Mouse (Mus musculus) forebrain, embryonic 15.5 days (tissue): ENCODE results near the gene Gzma. TPM values are rescaled to one million over a fixed set of nuclear protein-coding genes. Genes with fewer than 3 reads are reported as not detected.
A peak's percentile ranks its signal among the peaks of the same experiment; 100 is the strongest.

Experiments
- ATAC-seq: fragments of 200-750 bp; cut with Nextera tagmentation; replicated peaks from 2 replicates; pipeline ENCODE4 v1.8.0; 2017; ENCODE audit warnings: mild to moderate bottlenecking, moderate TSS enrichment, moderate library complexity
- H3K27ac ChIP-seq: fragments of 300-500 bp; sonication (generic); replicated peaks from 2 replicates; pipeline ENCODE4 v1.5.1; 2015; ENCODE audit warnings: mild to moderate bottlenecking, inconsistent platforms
- H3K27me3 ChIP-seq: fragments of 300-500 bp; sonication (generic); 2 replicates; pipeline ENCODE4 v1.6.1; 2015; ENCODE audit warnings: inconsistent platforms
- H3K36me3 ChIP-seq: fragments of 300-500 bp; sonication (generic); 2 replicates; pipeline ENCODE4 v1.6.1; 2015; ENCODE audit warnings: mild to moderate bottlenecking, inconsistent platforms
- H3K4me1 ChIP-seq: fragments of 300-500 bp; sonication (generic); 2 replicates; pipeline ENCODE4 v1.6.1; 2015; ENCODE audit warnings: inconsistent platforms
- H3K4me2 ChIP-seq: fragments of 300-500 bp; sonication (generic); replicated peaks from 2 replicates; pipeline ENCODE4 v1.6.1; 2015; ENCODE audit warnings: mild to moderate bottlenecking, inconsistent platforms
- H3K4me3 ChIP-seq: fragments of 300-500 bp; sonication (generic); 2 replicates; pipeline ENCODE4 v1.5.1; 2015; ENCODE audit warnings: mild to moderate bottlenecking, inconsistent platforms
- H3K9ac ChIP-seq: fragments of 300-500 bp; sonication (generic); replicated peaks from 2 replicates; pipeline ENCODE4 v1.6.1; 2015; ENCODE audit warnings: mild to moderate bottlenecking, inconsistent platforms
- H3K9me3 ChIP-seq: fragments of 300-500 bp; sonication (generic); 2 replicates; pipeline ENCODE4 v1.6.1; 2016; ENCODE audit warnings: inconsistent platforms
- WGBS: fragments of 180-500 bp; shearing (Covaris S2); methylation state at CpG from one replicate; pipeline ENCODE4 v1.1.7; 2015; ENCODE audit warnings: mixed read lengths; 5-methylcytosine and 5-hydroxymethylcytosine counted together
- polyA plus RNA-seq: library from polyadenylated mRNA; unstranded; fragments of >200 nt; fragmentation: Nextera tagmentation; extraction: Ambion mirVana; gene quantifications from 2 replicates; pipeline ENCODE4 v1.2.1, GENCODE M21; 2015

Gene Gzma
- polyA plus RNA-seq, 1 experiment from 2014 or later, result not detected

GRCm38 (mm10) chr13:113087226-113088017 lies 13.4 kb downstream of the Gzma start:
- ATAC-seq, result no peak
- Histone ChIP-seq H3K27me3 (no peaks in the 10 kb centered on the region), H3K4me2 (no peak overlapping the region), H3K27ac (no peak overlapping the region), H3K9ac (no peak overlapping the region), H3K9me3 (no peaks in the 10 kb centered on the region), H3K36me3 (no peaks in the 10 kb centered on the region), H3K4me3 (no peak overlapping the region), H3K4me1 (no peaks in the 10 kb centered on the region)
- 86% methylated on average over 13 of the region's 13 CpGs for WGBS

DNA sequence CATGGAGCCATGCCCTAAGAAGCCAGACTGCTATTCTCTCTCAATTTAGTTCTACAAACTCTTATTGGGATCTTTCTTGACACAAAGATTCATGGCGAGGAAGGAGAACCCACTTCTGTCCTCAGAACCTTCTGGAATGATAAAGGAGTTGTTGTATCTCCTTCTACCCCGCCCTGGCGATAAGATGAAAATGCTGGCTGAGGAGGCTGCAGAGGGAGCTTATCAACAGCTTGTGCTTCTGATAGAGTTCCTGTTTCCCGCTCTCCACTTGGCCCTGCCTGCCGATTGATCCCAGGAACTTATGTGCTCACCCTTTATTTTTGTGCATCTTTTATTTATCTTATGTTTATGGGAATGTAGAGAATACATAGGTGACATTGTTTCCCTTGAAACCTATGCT lies 16.0 kb downstream of the Gzma start:
- no peaks in the 10 kb centered on the region for H3K9me3 ChIP-seq
- H3K27me3 ChIP-seq, result no peaks in the 10 kb centered on the region
- no peak for ATAC-seq
- H3K4me1 ChIP-seq, result no peaks in the 10 kb centered on the region
- H3K4me2 ChIP-seq, result no peak overlapping the region
- no peak overlapping the region for H3K4me3 ChIP-seq
- no peak overlapping the region for H3K27ac ChIP-seq
- no peak overlapping the region for H3K9ac ChIP-seq
- WGBS, result 81% methylated on average over 5 of the region's 5 CpGs
- no peaks in the 10 kb centered on the region for H3K36me3 ChIP-seq

DNA sequence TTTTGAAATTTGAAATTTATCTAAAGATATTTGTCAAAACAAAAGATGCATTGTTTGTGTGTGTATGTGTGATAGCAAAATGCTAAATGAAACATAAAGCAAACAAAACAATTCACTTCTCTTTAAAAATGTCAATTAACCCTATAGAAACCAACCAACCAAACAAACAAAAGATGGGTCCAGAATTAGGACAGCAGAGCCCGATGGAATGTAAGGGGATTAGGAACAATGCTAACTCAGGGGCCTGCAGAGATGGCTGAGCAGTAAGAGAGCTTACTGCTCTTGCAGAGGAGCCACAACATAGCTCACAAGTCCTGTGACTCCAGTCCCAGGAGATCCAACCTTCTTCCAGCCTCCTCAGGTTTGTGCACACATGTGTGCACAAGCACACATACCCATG lies 18.7 kb downstream of the Gzma start:
- no peaks in the 10 kb centered on the region for H3K9me3 ChIP-seq
- H3K4me3 ChIP-seq, result no peak overlapping the region
- no peaks in the 10 kb centered on the region for H3K36me3 ChIP-seq
- no peak overlapping the region for H3K4me2 ChIP-seq
- no peaks in the 10 kb centered on the region for H3K4me1 ChIP-seq
- H3K27ac ChIP-seq, result no peak overlapping the region
- ATAC-seq, result no peak
- 4% methylated on average over 1 of the region's 1 CpGs for whole genome bisulfite sequencing
- no peaks in the 10 kb centered on the region for H3K27me3 ChIP-seq
- H3K9ac ChIP-seq, result no peak overlapping the region

- Histone ChIP-seq H3K27me3 (no peaks in the 10 kb centered on the region), H3K4me2 (no peak overlapping the region), H3K36me3 (no peaks in the 10 kb centered on the region), H3K4me3 (no peak overlapping the region), H3K9me3 (no peaks in the 10 kb centered on the region), H3K27ac (no peak overlapping the region), H3K4me1 (no peaks in the 10 kb centered on the region), H3K9ac (no peak overlapping the region)
- WGBS, result 71% methylated on average over 9 of the region's 9 CpGs
- no peak for ATAC-seq
Observed at GRCm38 (mm10) chr13:113079021-113079420, 21.8 kb downstream of the Gzma start.

DNA sequence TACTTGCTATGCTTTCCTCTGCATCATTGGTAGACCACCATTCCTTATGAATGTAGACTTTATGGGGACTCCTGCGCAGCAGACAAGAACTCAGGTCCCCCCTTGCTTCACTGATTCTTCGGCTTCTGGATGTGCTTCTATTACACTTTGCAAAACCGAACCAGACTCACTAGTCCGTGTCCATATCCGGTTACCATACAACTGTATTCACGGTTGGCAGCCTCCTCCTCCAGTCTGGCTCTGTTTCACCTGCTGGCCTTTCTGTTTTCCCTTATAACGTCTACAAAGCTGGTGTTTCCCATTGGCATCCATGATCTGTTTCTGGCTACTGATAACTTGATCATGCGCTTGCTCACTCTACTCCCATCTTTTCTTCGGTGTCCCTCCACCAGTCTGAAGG lies 36.2 kb downstream of the Gzma start:
- 90% methylated on average over 9 of the region's 9 CpGs for WGBS
- Histone ChIP-seq H3K27me3 (no peaks in the 10 kb centered on the region), H3K4me1 (no peaks in the 10 kb centered on the region), H3K9me3 (no peaks in the 10 kb centered on the region), H3K36me3 (no peaks in the 10 kb centered on the region), H3K4me2 (no peak overlapping the region), H3K4me3 (no peak overlapping the region), H3K27ac (no peak overlapping the region), H3K9ac (no peak overlapping the region)
- ATAC-seq, result no peak

DNA sequence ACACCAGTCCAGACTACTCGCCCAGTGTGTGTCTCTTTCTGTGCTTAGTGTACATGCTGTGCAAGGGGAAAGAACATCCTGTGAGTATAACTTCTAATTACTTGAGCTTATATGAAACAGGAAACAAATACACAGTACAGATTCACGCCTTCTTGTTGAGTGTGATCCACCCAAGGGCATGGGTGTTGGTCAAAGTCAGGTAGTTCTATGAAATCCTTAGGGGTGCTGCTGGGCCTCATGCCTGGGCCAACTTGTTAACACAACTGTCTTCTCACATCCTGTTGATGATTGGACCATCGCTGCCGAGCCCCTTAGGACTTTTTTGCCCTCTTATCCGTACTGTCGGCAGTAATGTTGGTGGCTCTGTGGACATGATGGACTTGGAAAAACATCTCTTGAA lies 39.0 kb downstream of the Gzma start:
- Histone ChIP-seq H3K27ac (no peak overlapping the region), H3K4me2 (no peak overlapping the region), H3K9me3 (no peaks in the 10 kb centered on the region), H3K4me3 (no peak overlapping the region), H3K4me1 (no peaks in the 10 kb centered on the region), H3K36me3 (no peaks in the 10 kb centered on the region), H3K27me3 (no peaks in the 10 kb centered on the region), H3K9ac (no peak overlapping the region)
- ATAC-seq, result no peak
- 93% methylated on average over 6 of the region's 6 CpGs for WGBS

GRCm38 (mm10) chr13:113055826-113056225 lies 45.0 kb downstream of the Gzma start:
- no peak for ATAC-seq
- WGBS, result 50% methylated on average over 8 of the region's 8 CpGs
- Histone ChIP-seq H3K4me3 (no peak overlapping the region), H3K9me3 (no peaks in the 10 kb centered on the region), H3K36me3 (no peaks in the 10 kb centered on the region), H3K4me1 (no peaks in the 10 kb centered on the region), H3K9ac (no peak overlapping the region), H3K27ac (no peak overlapping the region), H3K27me3 (no peaks in the 10 kb centered on the region), H3K4me2 (no peak overlapping the region)

DNA sequence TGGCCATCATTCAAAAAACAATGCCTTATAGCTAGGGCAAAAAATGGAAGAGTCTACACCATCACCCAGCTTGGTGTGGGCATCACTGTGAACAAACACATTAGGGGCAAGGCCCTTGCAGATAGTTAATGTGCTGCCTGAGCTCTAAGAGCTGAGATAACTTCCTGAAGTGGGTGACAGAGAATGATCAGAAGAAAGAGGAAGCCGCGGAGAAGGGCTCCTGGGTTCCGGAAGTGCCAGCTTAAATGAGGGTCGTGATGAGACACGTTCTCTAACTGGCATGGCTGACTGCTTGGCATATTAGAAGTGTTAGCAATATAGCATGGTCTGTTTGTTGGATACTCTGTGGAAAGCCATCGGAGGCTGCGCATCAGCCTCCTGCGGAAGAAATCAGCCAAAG lies 46.6 kb downstream of the Gzma start:
- no peak overlapping the region for H3K4me3 ChIP-seq
- H3K4me1 ChIP-seq, result no peaks in the 10 kb centered on the region
- H3K27ac ChIP-seq, result no peak overlapping the region
- H3K36me3 ChIP-seq, result no peaks in the 10 kb centered on the region
- no peaks in the 10 kb centered on the region for H3K9me3 ChIP-seq
- H3K27me3 ChIP-seq, result no peaks in the 10 kb centered on the region
- 92% methylated on average over 8 of the region's 8 CpGs for WGBS
- no peak overlapping the region for H3K9ac ChIP-seq
- no peak overlapping the region for H3K4me2 ChIP-seq
- no peak for ATAC-seq

- H3K27me3 ChIP-seq, result no peaks in the 10 kb centered on the region
- no peak overlapping the region for H3K4me2 ChIP-seq
- 0 out of 2 replicates have a peak, but pooled peaks cover 12% of the 10 kb centered on the region for H3K4me1 ChIP-seq
- H3K36me3 ChIP-seq, result no peaks in the 10 kb centered on the region
- no peaks in the 10 kb centered on the region for H3K9me3 ChIP-seq
- no peak for ATAC-seq
- H3K4me3 ChIP-seq, result no peak overlapping the region
- no peak overlapping the region for H3K9ac ChIP-seq
- WGBS, result 76% methylated on average over 3 of the region's 3 CpGs
- no peak overlapping the region for H3K27ac ChIP-seq
Observed at GRCm38 (mm10) chr13:113047647-113048046, 53.1 kb downstream of the Gzma start.

DNA sequence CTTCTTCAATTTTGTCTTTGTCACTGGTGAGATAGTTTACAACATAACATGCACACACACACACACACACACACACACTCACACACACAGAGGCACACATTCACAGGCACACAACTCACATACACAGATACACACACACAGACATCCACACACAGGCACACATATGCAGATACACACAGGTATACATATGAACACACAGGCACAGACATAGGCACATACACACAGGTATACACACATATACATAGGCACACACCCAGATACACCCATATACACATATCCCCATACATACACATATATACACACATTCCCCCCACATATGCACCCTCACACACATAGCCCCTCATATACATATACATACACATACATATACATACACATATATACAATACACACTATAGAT lies 53.8 kb downstream of the Gzma start:
- Histone ChIP-seq H3K4me2 (no peak overlapping the region), H3K36me3 (no peaks in the 10 kb centered on the region), H3K9me3 (no peaks in the 10 kb centered on the region), H3K4me1 (0 out of 2 replicates have a peak, but pooled peaks cover 12% of the 10 kb centered on the region), H3K4me3 (no peak overlapping the region), H3K9ac (no peak overlapping the region), H3K27ac (no peak overlapping the region), H3K27me3 (no peaks in the 10 kb centered on the region)
- peak; percentile 47 for ATAC-seq

DNA sequence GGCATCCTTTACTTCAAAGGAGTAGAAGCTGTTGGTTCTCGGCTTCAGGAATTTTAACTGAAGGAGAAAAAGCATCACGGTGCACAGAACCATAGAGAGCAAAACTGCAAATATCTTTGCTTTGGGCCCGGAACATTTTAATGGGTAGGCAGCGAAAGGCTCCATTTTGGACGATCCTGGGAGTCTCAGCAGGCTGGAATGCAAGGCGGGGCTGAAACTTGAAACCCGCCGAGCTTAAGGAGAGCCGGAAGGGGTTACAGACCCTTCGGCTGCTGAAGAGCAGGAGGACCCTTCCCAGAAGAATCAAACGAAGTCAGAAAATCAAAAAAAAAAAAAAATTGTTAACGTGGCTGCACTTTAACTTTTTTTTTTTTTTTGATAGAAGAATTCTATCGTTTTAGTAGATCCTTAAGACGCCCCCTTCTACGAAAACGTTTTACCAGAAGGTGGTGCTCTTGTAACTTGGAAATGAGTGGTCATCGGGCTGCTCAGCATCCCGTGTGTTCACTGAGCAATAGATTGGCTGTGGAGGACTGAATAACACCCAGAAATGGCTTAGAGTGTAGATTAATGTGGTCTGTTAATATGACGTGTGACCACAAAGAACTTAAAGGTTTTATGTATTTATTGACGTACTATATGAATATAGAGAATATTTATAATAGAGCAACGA lies 54.4 kb downstream of the Gzma start, which contains the start of gene Gpx8:
Gene Gpx8, minus strand, starts transcription at position 200 of the 673 bp plus-strand sequence.
- peak within 1 kb of the TSS; percentile 46 for H3K9ac ChIP-seq
- H3K4me2 ChIP-seq, result peak within 1 kb of the TSS; percentile 71
- no peaks in the 10 kb centered on the region for H3K27me3 ChIP-seq
- no peaks in the 10 kb centered on the region for H3K9me3 ChIP-seq
- 0 out of 2 replicates have a peak, but pooled peaks cover 12% of the 10 kb centered on the region for H3K4me1 ChIP-seq
- ATAC-seq, result peak; percentile 87
- no peak within 1 kb of the TSS for H3K27ac ChIP-seq
- peak within 1 kb of the TSS; percentile 50 for H3K4me3 ChIP-seq
- 5% methylated on average over 21 of the region's 21 CpGs for WGBS
- H3K36me3 ChIP-seq, result no peaks in the 10 kb centered on the region

DNA sequence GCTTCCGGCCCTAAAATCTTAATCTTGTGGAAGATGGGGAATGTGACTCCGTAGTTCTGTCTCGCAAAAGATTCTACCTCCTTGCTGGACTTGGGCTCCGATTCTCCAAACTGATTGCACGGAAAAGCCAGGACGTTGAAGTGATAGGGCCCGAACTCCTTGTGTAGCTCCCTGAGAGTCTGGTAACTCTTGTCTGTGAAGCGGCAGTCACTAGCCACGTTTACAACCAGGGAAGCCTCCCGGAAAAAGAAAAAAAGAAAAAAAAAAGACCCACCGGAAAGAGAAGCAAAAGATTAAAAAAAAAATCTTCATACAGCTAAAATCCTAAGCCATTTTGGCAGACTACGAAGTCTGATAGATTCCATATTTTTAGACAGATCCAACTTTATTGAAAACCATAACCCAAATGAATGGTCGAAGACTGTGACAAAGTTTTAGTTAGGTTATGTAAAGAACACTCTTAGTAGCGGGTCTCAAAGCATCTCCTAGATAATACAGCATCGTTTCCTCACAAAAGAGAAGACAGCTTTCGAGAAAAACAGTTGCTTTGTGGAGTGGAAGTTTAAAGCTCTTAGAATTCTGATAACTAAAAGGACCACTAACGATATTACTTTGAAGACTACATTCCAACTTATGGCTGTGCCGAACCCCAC lies 55.2 kb downstream of the Gzma start:
- 15% methylated on average over 18 of the region's 18 CpGs for WGBS
- Histone ChIP-seq H3K4me3 (peak overlapping the region; percentile 50), H3K4me2 (peak overlapping the region; percentile 71), H3K4me1 (0 out of 2 replicates have a peak, but pooled peaks cover 12% of the 10 kb centered on the region), H3K9me3 (no peaks in the 10 kb centered on the region), H3K36me3 (no peaks in the 10 kb centered on the region), H3K27me3 (no peaks in the 10 kb centered on the region), H3K27ac (no peak overlapping the region), H3K9ac (peak overlapping the region; percentile 46)
- ATAC-seq, result no peak
